ENCODE assay signal across 7 mouse cellular contexts in genomic region chr11:54955400-54955734, GRCm38 (mm10). TPM values are rescaled to one million over a fixed set of nuclear protein-coding genes. Genes with fewer than 3 reads are reported as not detected.
A peak's percentile ranks its signal among the peaks of the same experiment; 100 is the strongest.
DNase-seq lines count a peak whose midpoint lies in the region; ATAC-seq and TF ChIP-seq lines count a peak whose summit lies in the region.
"Not testable (repeated sequence)": the region's sequence is repeated elsewhere in the genome, so short reads cannot be mapped to it uniquely, and the experiment has no call there.

No protein-coding gene starts in this region.

- not testable (repeated sequence) for H3K9me3 ChIP-seq in forebrain, embryonic 13.5 days (replicated peaks); heart, embryonic 16.5 days (replicated peaks; ENCODE audit: control insufficient read depth, low read length); intestine, postnatal 0 days (ENCODE audit: control insufficient read depth); limb, embryonic 15.5 days; lung, postnatal 0 days (ENCODE audit: low read length); neural tube, embryonic 12.5 days

- TF ChIP-seq EP300 in lung, postnatal 0 days (IDR thresholded peaks at IDR 0.05) = not testable (repeated sequence)

- peak overlapping the region; percentile 78 for H3K4me3 ChIP-seq in cortical plate, adult 2 months (ENCODE audit: insufficient read depth, low read length)
- peak overlapping the region; percentile 80 for H3K4me3 ChIP-seq in forebrain, embryonic 13.5 days
- peak overlapping the region; percentile 79 for H3K4me3 ChIP-seq in heart, embryonic 16.5 days (ENCODE audit: low read length)
- H3K4me3 ChIP-seq in intestine, postnatal 0 days (ENCODE audit: low read depth, low read length) = peak overlapping the region; percentile 62
- H3K4me3 ChIP-seq in limb, embryonic 15.5 days = peak overlapping the region; percentile 90
- H3K4me3 ChIP-seq in lung, postnatal 0 days (ENCODE audit: low read depth, low read length) = peak overlapping the region; percentile 65
- H3K4me3 ChIP-seq in neural tube, embryonic 12.5 days = peak overlapping the region; percentile 76

- H3K9ac ChIP-seq in forebrain, embryonic 13.5 days = peak overlapping the region; percentile 81
- peak overlapping the region; percentile 82 for H3K9ac ChIP-seq in heart, embryonic 16.5 days (ENCODE audit: low read length)
- peak overlapping the region; percentile 71 for H3K9ac ChIP-seq in intestine, postnatal 0 days (ENCODE audit: low read depth, low read length)
- peak overlapping the region; percentile 80 for H3K9ac ChIP-seq in limb, embryonic 15.5 days
- H3K9ac ChIP-seq in lung, postnatal 0 days (replicated peaks; ENCODE audit: low read depth) = peak overlapping the region; percentile 80
- not testable (repeated sequence) for H3K9ac ChIP-seq in neural tube, embryonic 12.5 days

- not testable (repeated sequence) for DNase-seq in lung, postnatal 0 days (ENCODE audit: low spot score)

- H3K36me3 ChIP-seq in forebrain, embryonic 13.5 days (ENCODE audit: poor library complexity, severe bottlenecking); heart, embryonic 16.5 days (ENCODE audit: control insufficient read depth, insufficient read depth); intestine, postnatal 0 days (ENCODE audit: control insufficient read depth, insufficient read depth); limb, embryonic 15.5 days; lung, postnatal 0 days (ENCODE audit: insufficient read depth, low read length); neural tube, embryonic 12.5 days: not testable (repeated sequence)

- H3K4me2 ChIP-seq in forebrain, embryonic 13.5 days = peak overlapping the region; percentile 71
- H3K4me2 ChIP-seq in heart, embryonic 16.5 days (ENCODE audit: low read depth, low read length) = peak overlapping the region; percentile 64
- peak overlapping the region; percentile 69 for H3K4me2 ChIP-seq in intestine, postnatal 0 days (replicated peaks; ENCODE audit: low read depth)
- peak overlapping the region; percentile 68 for H3K4me2 ChIP-seq in limb, embryonic 15.5 days
- H3K4me2 ChIP-seq in lung, postnatal 0 days (replicated peaks; ENCODE audit: low read depth, low read length) = peak overlapping the region; percentile 59
- H3K4me2 ChIP-seq in neural tube, embryonic 12.5 days (replicated peaks) = peak overlapping the region; percentile 65

- not testable (repeated sequence) for H3K27me3 ChIP-seq in forebrain, embryonic 13.5 days; heart, embryonic 16.5 days (ENCODE audit: control insufficient read depth, insufficient read depth, low read length); intestine, postnatal 0 days (replicated peaks; ENCODE audit: control insufficient read depth, insufficient read depth, low read length); limb, embryonic 15.5 days; lung, postnatal 0 days (replicated peaks; ENCODE audit: insufficient read depth, low read length); neural tube, embryonic 12.5 days (replicated peaks)

- not testable (repeated sequence) for TF ChIP-seq POLR2A in cortical plate, adult 2 months (IDR thresholded peaks at IDR 0.05; ENCODE audit: extremely low read depth, insufficient read depth, low read length)

- peak overlapping the region; percentile 89 for H3K27ac ChIP-seq in cortical plate, adult 2 months (ENCODE audit: insufficient read depth, low read length)
- H3K27ac ChIP-seq in forebrain, embryonic 13.5 days = peak overlapping the region; percentile 82; the same call in 1 of the 2 replicates
- H3K27ac ChIP-seq in heart, embryonic 16.5 days (ENCODE audit: low read length) = peak overlapping the region; percentile 90
- peak overlapping the region; percentile 87 for H3K27ac ChIP-seq in intestine, postnatal 0 days (ENCODE audit: low read depth, low read length)
- peak overlapping the region; percentile 92; the same call in 1 of the 2 replicates for H3K27ac ChIP-seq in limb, embryonic 15.5 days
- H3K27ac ChIP-seq in lung, postnatal 0 days (ENCODE audit: low read length) = peak overlapping the region; percentile 93; the same call in 1 of the 2 replicates
- H3K27ac ChIP-seq in neural tube, embryonic 12.5 days = not testable (repeated sequence)

- ATAC-seq in forebrain, embryonic 13.5 days; heart, embryonic 16.5 days (replicated peaks; ENCODE audit: extremely low read depth, insufficient read depth, low FRiP score); intestine, postnatal 0 days; limb, embryonic 15.5 days (ENCODE audit: insufficient number of reproducible peaks, low FRiP score, low TSS enrichment, low read depth); lung, postnatal 0 days; neural tube, embryonic 12.5 days (ENCODE audit: low FRiP score, low read depth): not testable (repeated sequence)

- H3K4me1 ChIP-seq in cortical plate, adult 2 months (ENCODE audit: control insufficient read depth, insufficient read depth, low read length); intestine, postnatal 0 days (replicated peaks; ENCODE audit: control insufficient read depth, insufficient read depth, low read length); lung, postnatal 0 days (ENCODE audit: insufficient read depth, low read depth, low read length): not testable (repeated sequence)
- peaks cover 16% of the 10 kb centered on the region for H3K4me1 ChIP-seq in forebrain, embryonic 13.5 days
- H3K4me1 ChIP-seq in heart, embryonic 16.5 days (ENCODE audit: control insufficient read depth, insufficient read depth, low read length) = peaks cover 31% of the 10 kb centered on the region
- H3K4me1 ChIP-seq in limb, embryonic 15.5 days = peaks cover 11% of the 10 kb centered on the region
- peaks cover 12% of the 10 kb centered on the region for H3K4me1 ChIP-seq in neural tube, embryonic 12.5 days

- 46% methylated on average over 10 of the region's 10 CpGs for WGBS in forebrain, embryonic 13.5 days
- WGBS in heart, embryonic 16.5 days = 36% methylated on average over 10 of the region's 10 CpGs
- 34% methylated on average over 10 of the region's 10 CpGs for WGBS in intestine, postnatal 0 days
- 41% methylated on average over 10 of the region's 10 CpGs for WGBS in limb, embryonic 15.5 days
- WGBS in lung, postnatal 0 days = 37% methylated on average over 10 of the region's 10 CpGs
- 49% methylated on average over 10 of the region's 10 CpGs for WGBS in neural tube, embryonic 12.5 days

- TF ChIP-seq CTCF in cortical plate, adult 2 months (IDR thresholded peaks at IDR 0.05; ENCODE audit: extremely low read depth, insufficient read depth, low read length); intestine, postnatal 0 days (IDR thresholded peaks at IDR 0.05; ENCODE audit: low read depth); lung, postnatal 0 days (IDR thresholded peaks at IDR 0.05): not testable (repeated sequence)

RNA-seq across cellular contexts. Expression of gene Tnip1, which starts 7.3 kb away (rescaled TPM):
- polyA plus RNA-seq in cortical plate, adult 2 months (2012; rRNA removed) = 22.7 and 25.3 TPM in 2 replicates
- 10.4 and 10.8 TPM in 2 replicates for polyA plus RNA-seq in forebrain, embryonic 13.5 days (2015; fragmentation: Nextera tagmentation; extraction: Ambion mirVana)
- polyA plus RNA-seq in heart, embryonic 16.5 days (2015; fragmentation: Nextera tagmentation; extraction: Ambion mirVana) = 20.0 and 24.7 TPM in 2 replicates
- polyA plus RNA-seq in intestine, postnatal 0 days (2015; fragmentation: Nextera tagmentation; extraction: Ambion mirVana) = 29.9 and 30.3 TPM in 2 replicates
- polyA plus RNA-seq in limb, embryonic 15.5 days (2015; fragmentation: Nextera tagmentation; extraction: Ambion mirVana) = 24.2 and 25.0 TPM in 2 replicates
- 17.6 and 22.7 TPM in 2 replicates for polyA plus RNA-seq in lung, postnatal 0 days (2015; fragmentation: Nextera tagmentation; extraction: Ambion mirVana)
- polyA plus RNA-seq in neural tube, embryonic 12.5 days (2016; fragmentation: Nextera tagmentation; extraction: Ambion mirVana) = 16.3 and 16.9 TPM in 2 replicates

RNA-seq across cellular contexts. Expression of gene Gpx3, which starts 53.1 kb away (rescaled TPM):
- 4.1 and 5.9 TPM in 2 replicates for polyA plus RNA-seq in cortical plate, adult 2 months (2012; rRNA removed)
- 17.9 and 20.8 TPM in 2 replicates for polyA plus RNA-seq in forebrain, embryonic 13.5 days (2015; fragmentation: Nextera tagmentation; extraction: Ambion mirVana)
- 771 and 1,022 TPM in 2 replicates for polyA plus RNA-seq in heart, embryonic 16.5 days (2015; fragmentation: Nextera tagmentation; extraction: Ambion mirVana)
- polyA plus RNA-seq in intestine, postnatal 0 days (2015; fragmentation: Nextera tagmentation; extraction: Ambion mirVana) = 6,664 and 6,785 TPM in 2 replicates
- polyA plus RNA-seq in limb, embryonic 15.5 days (2015; fragmentation: Nextera tagmentation; extraction: Ambion mirVana) = 379 and 418 TPM in 2 replicates
- polyA plus RNA-seq in lung, postnatal 0 days (2015; fragmentation: Nextera tagmentation; extraction: Ambion mirVana) = 342 and 535 TPM in 2 replicates
- 76.7 and 80.3 TPM in 2 replicates for polyA plus RNA-seq in neural tube, embryonic 12.5 days (2016; fragmentation: Nextera tagmentation; extraction: Ambion mirVana)
